Mouse (Mus musculus) intestine, embryonic 15.5 days (tissue): ENCODE measurements around the gene Krt12. TPM values are rescaled to one million over a fixed set of nuclear protein-coding genes. Genes with fewer than 3 reads are reported as not detected.

ENCODE experiments used
- ATAC-seq: fragments of 200-750 bp; cut with Nextera tagmentation; 2 replicates; pipeline ENCODE4 v1.8.0; 2017; ENCODE audit warnings: moderate TSS enrichment, moderate library complexity
- H3K27ac ChIP-seq: fragments of 300-500 bp; sonication (generic); 2 replicates; pipeline ENCODE4 v1.5.1; 2015; ENCODE audit warnings: mild to moderate bottlenecking, inconsistent platforms
- H3K27me3 ChIP-seq: fragments of 300-500 bp; sonication (generic); replicated peaks from 2 replicates; pipeline ENCODE4 v1.6.1; 2015; ENCODE audit warnings: inconsistent platforms
- H3K36me3 ChIP-seq: fragments of 300-500 bp; sonication (generic); 2 replicates; pipeline ENCODE4 v1.6.1; 2015; ENCODE audit warnings: inconsistent platforms
- H3K4me1 ChIP-seq: fragments of 300-500 bp; sonication (generic); replicated peaks from 2 replicates; pipeline ENCODE4 v1.6.1; 2015; ENCODE audit warnings: inconsistent platforms
- H3K4me2 ChIP-seq: fragments of 300-500 bp; sonication (generic); replicated peaks from 2 replicates; pipeline ENCODE4 v1.6.1; 2015; ENCODE audit warnings: mild to moderate bottlenecking, inconsistent platforms
- H3K4me3 ChIP-seq: fragments of 300-500 bp; sonication (generic); replicated peaks from 2 replicates; pipeline ENCODE4 v1.5.1; 2015; ENCODE audit warnings: inconsistent platforms
- H3K9ac ChIP-seq: fragments of 300-500 bp; sonication (generic); 2 replicates; pipeline ENCODE4 v1.6.1; 2015; ENCODE audit warnings: inconsistent platforms
- H3K9me3 ChIP-seq: fragments of 300-500 bp; sonication (generic); 2 replicates; pipeline ENCODE4 v1.6.1; 2016; ENCODE audit warnings: inconsistent platforms
- whole genome bisulfite sequencing: fragments of 180-500 bp; shearing (Covaris S2); methylation state at CpG from one replicate; pipeline ENCODE4 v1.1.7; 2015; 5-methylcytosine and 5-hydroxymethylcytosine counted together
- polyA plus RNA-seq: library from polyadenylated mRNA; unstranded; fragments of >200 nt; fragmentation: Nextera tagmentation; extraction: Ambion mirVana; gene quantifications from 2 replicates; pipeline ENCODE4 v1.2.1, GENCODE M21; 2015

Gene Krt12
- not detected in 2 replicates for polyA plus RNA-seq

- H3K4me1 ChIP-seq = no peaks in the 10 kb centered on the region
- H3K27me3 ChIP-seq = no peaks in the 10 kb centered on the region
- H3K4me3 ChIP-seq = no peak within 1 kb of the TSS
- no peak within 1 kb of the TSS for H3K27ac ChIP-seq
- no peak within 1 kb of the TSS for H3K4me2 ChIP-seq
- H3K9ac ChIP-seq = no peak within 1 kb of the TSS
- no peaks in the 10 kb centered on the region for H3K9me3 ChIP-seq
- ATAC-seq = no peak
- H3K36me3 ChIP-seq = no peaks in the 10 kb centered on the region
- 88% methylated on average over 10 of the region's 10 CpGs for WGBS
Measured at GRCm38 (mm10) chr11:99422159-99422558, at the start of gene Krt12. Gene Krt12 (minus strand): TSS chr11:99422259.

GRCm38 (mm10) chr11:99469228-99469627 lies 47.2 kb upstream of the Krt12 start:
- 0 out of 2 replicates have a peak, but pooled peaks cover 5% of the 10 kb centered on the region for H3K4me1 ChIP-seq
- ATAC-seq = no peak
- no peak overlapping the region for H3K27ac ChIP-seq
- no peaks in the 10 kb centered on the region for H3K27me3 ChIP-seq
- WGBS = 27% methylated on average over 4 of the region's 4 CpGs
- H3K4me3 ChIP-seq = no peak overlapping the region
- H3K4me2 ChIP-seq = no peak overlapping the region
- H3K9me3 ChIP-seq = no peaks in the 10 kb centered on the region
- H3K36me3 ChIP-seq = no peaks in the 10 kb centered on the region
- H3K9ac ChIP-seq = no peak overlapping the region

- H3K27me3 ChIP-seq = no peaks in the 10 kb centered on the region
- no peak for ATAC-seq
- H3K9me3 ChIP-seq = no peaks in the 10 kb centered on the region
- no peak overlapping the region for H3K9ac ChIP-seq
- no peak overlapping the region for H3K27ac ChIP-seq
- WGBS = 68% methylated on average over 11 of the region's 11 CpGs
- H3K4me1 ChIP-seq = 0 out of 2 replicates have a peak, but pooled peaks cover 5% of the 10 kb centered on the region
- no peaks in the 10 kb centered on the region for H3K36me3 ChIP-seq
- H3K4me2 ChIP-seq = no peak overlapping the region
- H3K4me3 ChIP-seq = no peak overlapping the region
Measured at GRCm38 (mm10) chr11:99468566-99468965, 46.5 kb upstream of the Krt12 start.

- H3K27ac ChIP-seq = no peak overlapping the region
- no peaks in the 10 kb centered on the region for H3K27me3 ChIP-seq
- no peak overlapping the region for H3K4me2 ChIP-seq
- no peaks in the 10 kb centered on the region for H3K9me3 ChIP-seq
- 21% methylated on average over 7 of the region's 7 CpGs for WGBS
- H3K36me3 ChIP-seq = no peaks in the 10 kb centered on the region
- no peak overlapping the region for H3K4me3 ChIP-seq
- 0 out of 2 replicates have a peak, but pooled peaks cover 5% of the 10 kb centered on the region for H3K4me1 ChIP-seq
- no peak overlapping the region for H3K9ac ChIP-seq
- no peak for ATAC-seq
Measured at GRCm38 (mm10) chr11:99466316-99466715, 44.3 kb upstream of the Krt12 start.

- WGBS = 2% methylated on average over 5 of the region's 5 CpGs
Measured at GRCm38 (mm10) chr11:99464836-99465235, 42.8 kb upstream of the Krt12 start.

DNA sequence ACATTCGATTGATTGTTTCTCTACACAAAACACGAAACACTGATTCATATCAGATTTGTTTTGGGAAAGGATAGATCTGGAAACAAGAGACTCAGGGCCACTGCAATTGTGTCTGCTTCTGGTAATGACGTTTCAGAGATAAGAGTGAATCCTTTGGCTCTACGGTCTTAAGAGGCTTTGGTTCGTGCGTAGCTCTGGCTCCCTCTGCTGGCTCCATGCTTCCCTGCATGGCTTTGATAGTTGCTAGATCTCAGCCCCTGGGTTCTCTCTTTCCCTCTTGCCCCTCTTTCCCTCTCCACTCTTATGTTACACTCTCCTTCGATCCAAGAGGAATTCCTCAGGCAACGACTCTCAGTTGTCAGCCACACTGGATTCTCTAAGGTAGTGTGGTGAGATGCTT lies 41.1 kb upstream of the Krt12 start:
- ATAC-seq = no peak
- Histone ChIP-seq H3K4me2 (no peak overlapping the region), H3K36me3 (no peaks in the 10 kb centered on the region), H3K27ac (no peak overlapping the region), H3K4me3 (no peak overlapping the region), H3K27me3 (no peaks in the 10 kb centered on the region), H3K4me1 (0 out of 2 replicates have a peak, but pooled peaks cover 5% of the 10 kb centered on the region), H3K9ac (no peak overlapping the region), H3K9me3 (no peaks in the 10 kb centered on the region)
- WGBS = 12% methylated on average over 8 of the region's 8 CpGs

More at GRCm38 (mm10) chr11:99464836-99465235, 42.8 kb upstream of the Krt12 start:
- Histone ChIP-seq H3K27ac (no peak overlapping the region), H3K4me1 (0 out of 2 replicates have a peak, but pooled peaks cover 5% of the 10 kb centered on the region), H3K9ac (no peak overlapping the region), H3K27me3 (no peaks in the 10 kb centered on the region), H3K4me2 (no peak overlapping the region), H3K36me3 (no peaks in the 10 kb centered on the region), H3K4me3 (no peak overlapping the region), H3K9me3 (no peaks in the 10 kb centered on the region)
- ATAC-seq = no peak

DNA sequence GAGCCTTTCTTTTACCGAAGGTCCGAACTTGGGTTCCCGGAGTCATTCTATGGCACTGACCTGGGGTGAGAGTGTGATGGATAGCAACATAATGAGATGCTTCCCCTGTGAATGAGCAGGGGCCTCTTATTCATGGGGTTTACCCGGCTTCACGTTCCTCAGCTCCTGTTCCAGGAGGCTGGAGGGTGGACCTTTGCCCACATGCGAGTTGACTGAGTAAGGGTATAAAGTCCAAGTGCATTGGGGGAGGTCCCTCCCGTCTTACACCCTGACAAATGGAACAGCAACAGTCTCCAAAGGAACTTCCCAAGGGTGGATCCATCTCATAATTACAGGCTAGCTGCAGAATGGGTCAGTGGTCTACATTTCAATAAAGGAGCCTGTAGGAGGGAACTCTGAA lies 39.7 kb upstream of the Krt12 start:
- H3K4me3 ChIP-seq = no peak overlapping the region
- peak; percentile 86 for ATAC-seq
- H3K9me3 ChIP-seq = no peaks in the 10 kb centered on the region
- H3K27me3 ChIP-seq = no peaks in the 10 kb centered on the region
- H3K9ac ChIP-seq = no peak overlapping the region
- H3K36me3 ChIP-seq = no peaks in the 10 kb centered on the region
- peak overlapping the region; percentile 71 for H3K27ac ChIP-seq
- peak overlapping the region; percentile 32; the same call in 1 of the 2 replicates for H3K4me2 ChIP-seq
- H3K4me1 ChIP-seq = 0 out of 2 replicates have a peak, but pooled peaks cover 5% of the 10 kb centered on the region
- WGBS = 61% methylated on average over 7 of the region's 7 CpGs

- Histone ChIP-seq H3K27ac (peak overlapping the region; percentile 55), H3K4me1 (0 out of 2 replicates have a peak, but pooled peaks cover 7% of the 10 kb centered on the region), H3K4me3 (no peak overlapping the region), H3K4me2 (peak overlapping the region; percentile 6; the same call in 1 of the 2 replicates), H3K9me3 (no peaks in the 10 kb centered on the region), H3K27me3 (no peaks in the 10 kb centered on the region), H3K36me3 (no peaks in the 10 kb centered on the region), H3K9ac (no peak overlapping the region)
- peak; percentile 83 for ATAC-seq
- 29% methylated on average over 7 of the region's 7 CpGs for WGBS
Measured at GRCm38 (mm10) chr11:99458887-99459286, 36.8 kb upstream of the Krt12 start.

DNA sequence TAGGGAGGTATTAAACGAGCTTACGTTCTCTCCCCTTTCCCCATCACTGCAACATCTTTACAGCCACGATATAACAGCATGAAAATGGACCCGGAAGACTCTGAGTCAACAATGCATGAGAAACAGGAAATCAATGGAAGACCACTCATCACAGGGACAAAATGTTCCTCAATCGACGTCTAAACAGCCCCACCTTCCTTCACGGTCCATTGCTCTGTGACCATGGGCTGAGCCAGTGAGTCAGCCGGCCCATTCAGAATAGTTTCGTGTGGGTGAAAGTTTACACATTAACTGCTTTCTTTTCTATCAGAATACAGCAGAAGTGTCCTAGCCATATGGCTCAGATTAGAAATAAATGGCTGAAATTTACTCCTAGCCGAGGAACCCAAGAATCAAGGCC lies 32.7 kb upstream of the Krt12 start:
- ATAC-seq = no peak
- no peak overlapping the region for H3K4me2 ChIP-seq
- H3K27me3 ChIP-seq = no peaks in the 10 kb centered on the region
- no peaks in the 10 kb centered on the region for H3K9me3 ChIP-seq
- no peak overlapping the region for H3K4me3 ChIP-seq
- H3K4me1 ChIP-seq = 0 out of 2 replicates have a peak, but pooled peaks cover 7% of the 10 kb centered on the region
- H3K9ac ChIP-seq = no peak overlapping the region
- H3K36me3 ChIP-seq = no peaks in the 10 kb centered on the region
- WGBS = 64% methylated on average over 10 of the region's 10 CpGs
- H3K27ac ChIP-seq = no peak overlapping the region

- H3K27ac ChIP-seq = no peak overlapping the region
- no peaks in the 10 kb centered on the region for H3K36me3 ChIP-seq
- H3K27me3 ChIP-seq = no peaks in the 10 kb centered on the region
- 0 out of 2 replicates have a peak, but pooled peaks cover 4% of the 10 kb centered on the region for H3K4me1 ChIP-seq
- no peak overlapping the region for H3K4me2 ChIP-seq
- H3K4me3 ChIP-seq = no peak overlapping the region
- WGBS = 54% methylated on average over 4 of the region's 4 CpGs
- no peak overlapping the region for H3K9ac ChIP-seq
- peak; percentile 39; the same call in 1 of the 2 replicates for ATAC-seq
- no peaks in the 10 kb centered on the region for H3K9me3 ChIP-seq
Measured at GRCm38 (mm10) chr11:99454044-99454443, 32.0 kb upstream of the Krt12 start.

- Histone ChIP-seq H3K4me3 (no peak overlapping the region), H3K27ac (no peak overlapping the region), H3K36me3 (no peaks in the 10 kb centered on the region), H3K27me3 (no peaks in the 10 kb centered on the region), H3K4me1 (no peaks in the 10 kb centered on the region), H3K9me3 (no peaks in the 10 kb centered on the region), H3K9ac (no peak overlapping the region), H3K4me2 (no peak overlapping the region)
- ATAC-seq = no peak
- 30% methylated on average over 2 of the region's 2 CpGs for WGBS
Measured at GRCm38 (mm10) chr11:99448769-99449168, 26.7 kb upstream of the Krt12 start.

GRCm38 (mm10) chr11:99441220-99441619 lies 19.2 kb upstream of the Krt12 start:
- no peaks in the 10 kb centered on the region for H3K9me3 ChIP-seq
- ATAC-seq = peak; percentile 73
- no peak overlapping the region for H3K9ac ChIP-seq
- WGBS = 38% methylated on average over 8 of the region's 8 CpGs
- H3K27me3 ChIP-seq = no peaks in the 10 kb centered on the region
- peaks cover 9% of the 10 kb centered on the region; the same call in 1 of the 2 replicates for H3K4me1 ChIP-seq
- H3K36me3 ChIP-seq = no peaks in the 10 kb centered on the region
- H3K4me3 ChIP-seq = no peak overlapping the region
- H3K27ac ChIP-seq = no peak overlapping the region; the same call in 1 of the 2 replicates
- H3K4me2 ChIP-seq = peak overlapping the region; percentile 37

GRCm38 (mm10) chr11:99439465-99439864 lies 17.4 kb upstream of the Krt12 start:
- Histone ChIP-seq H3K27ac (peak overlapping the region; percentile 73), H3K4me2 (no peak overlapping the region), H3K9me3 (no peaks in the 10 kb centered on the region), H3K4me3 (no peak overlapping the region), H3K27me3 (no peaks in the 10 kb centered on the region), H3K36me3 (no peaks in the 10 kb centered on the region), H3K4me1 (peaks cover 9% of the 10 kb centered on the region; the same call in 1 of the 2 replicates), H3K9ac (no peak overlapping the region)
- WGBS = 42% methylated on average over 10 of the region's 10 CpGs
- peak; percentile 67 for ATAC-seq
